Mouse (Mus musculus): ENCODE data around the gene Parvg.

- no peak for TF ChIP-seq POLR2A (IDR thresholded peaks at IDR 0.05; ENCODE audit: extremely low read depth, insufficient read depth, low read length)
- no peak for TF ChIP-seq CTCF (IDR thresholded peaks at IDR 0.05; ENCODE audit: extremely low read depth, insufficient read depth, low read length)
Observed at GRCm38 (mm10) chr15:84282206-84283085, 41.4 kb upstream of the Parvg start.

Measured in cortical plate, adult 2 months (tissue).